Mouse (Mus musculus): ENCODE measurements around the gene Aco1. TPM values are rescaled to one million over a fixed set of nuclear protein-coding genes. Genes with fewer than 3 reads are reported as not detected.

Aco1 gene
- polyA plus RNA-seq, 1 experiment from 2014 or later = 48.0 TPM

- no peak overlapping the region for H3K9ac ChIP-seq (ENCODE audit: low read depth, low read length)
- peaks cover 6% of the 10 kb centered on the region; the same call in 1 of the 2 replicates for H3K36me3 ChIP-seq (ENCODE audit: control insufficient read depth, insufficient read depth, low read length)
- ATAC-seq (ENCODE audit: low read depth) (no peak), DNase-seq (ENCODE audit: low spot score) (no peak)
- no peaks in the 10 kb centered on the region for H3K27me3 ChIP-seq (replicated peaks; ENCODE audit: control insufficient read depth, insufficient read depth, low read length)
- H3K4me1 ChIP-seq (ENCODE audit: control insufficient read depth, insufficient read depth, low read length) = no peaks in the 10 kb centered on the region
- H3K9me3 ChIP-seq (ENCODE audit: control insufficient read depth, low read length) = no peaks in the 10 kb centered on the region
- H3K27ac ChIP-seq (replicated peaks; ENCODE audit: low read depth, low read length) = no peak overlapping the region
- no peak overlapping the region for H3K4me2 ChIP-seq (ENCODE audit: low read depth, low read length)
- H3K4me3 ChIP-seq (ENCODE audit: low read depth, low read length) = no peak overlapping the region
- WGBS = 92% methylated on average over 7 of the region's 7 CpGs
Observed at GRCm38 (mm10) chr4:40227886-40228285, 85.0 kb downstream of the Aco1 start.

GRCm38 (mm10) chr4:40229723-40230122, 86.8 kb downstream of the Aco1 start:
- H3K27ac ChIP-seq (replicated peaks; ENCODE audit: low read depth, low read length) = no peak overlapping the region
- H3K4me3 ChIP-seq (ENCODE audit: low read depth, low read length) = no peak overlapping the region
- H3K4me2 ChIP-seq (ENCODE audit: low read depth, low read length) = no peak overlapping the region
- ATAC-seq (ENCODE audit: low read depth) = no peak
- H3K27me3 ChIP-seq (replicated peaks; ENCODE audit: control insufficient read depth, insufficient read depth, low read length) = no peaks in the 10 kb centered on the region
- H3K9me3 ChIP-seq (ENCODE audit: control insufficient read depth, low read length) = no peaks in the 10 kb centered on the region
- H3K4me1 ChIP-seq (ENCODE audit: control insufficient read depth, insufficient read depth, low read length) = no peaks in the 10 kb centered on the region
- no peak for DNase-seq (ENCODE audit: low spot score)
- 91% methylated on average over 6 of the region's 6 CpGs for WGBS
- H3K36me3 ChIP-seq (ENCODE audit: control insufficient read depth, insufficient read depth, low read length) = peaks cover 9% of the 10 kb centered on the region; the same call in 1 of the 2 replicates
- no peak overlapping the region for H3K9ac ChIP-seq (ENCODE audit: low read depth, low read length)

GRCm38 (mm10) chr4:40233062-40233664, 90.3 kb downstream of the Aco1 start:
- 89% methylated on average over 7 of the region's 7 CpGs for WGBS
- DNase-seq (ENCODE audit: low spot score) (no peak), ATAC-seq (ENCODE audit: low read depth) (no peak)
- H3K36me3 ChIP-seq (ENCODE audit: control insufficient read depth, insufficient read depth, low read length) = peaks cover 5% of the 10 kb centered on the region; the same call in 1 of the 2 replicates
- no peak overlapping the region for H3K9ac ChIP-seq (ENCODE audit: low read depth, low read length)
- H3K27ac ChIP-seq (replicated peaks; ENCODE audit: low read depth, low read length) = no peak overlapping the region
- H3K27me3 ChIP-seq (replicated peaks; ENCODE audit: control insufficient read depth, insufficient read depth, low read length) = no peaks in the 10 kb centered on the region
- H3K4me1 ChIP-seq (ENCODE audit: control insufficient read depth, insufficient read depth, low read length) = no peaks in the 10 kb centered on the region
- no peak overlapping the region for H3K4me3 ChIP-seq (ENCODE audit: low read depth, low read length)
- H3K4me2 ChIP-seq (ENCODE audit: low read depth, low read length) = no peak overlapping the region
- H3K9me3 ChIP-seq (ENCODE audit: control insufficient read depth, low read length) = no peaks in the 10 kb centered on the region

GRCm38 (mm10) chr4:40234256-40234655, 91.4 kb downstream of the Aco1 start:
- no peak overlapping the region for H3K9ac ChIP-seq (ENCODE audit: low read depth, low read length)
- H3K36me3 ChIP-seq (ENCODE audit: control insufficient read depth, insufficient read depth, low read length) = 0 out of 2 replicates have a peak, but pooled peaks cover 3% of the 10 kb centered on the region

GRCm38 (mm10) chr4:40236829-40237228, 93.9 kb downstream of the Aco1 start:
- no peaks in the 10 kb centered on the region for H3K27me3 ChIP-seq (replicated peaks; ENCODE audit: control insufficient read depth, insufficient read depth, low read length)
- no peak overlapping the region for H3K4me3 ChIP-seq (ENCODE audit: low read depth, low read length)
- no peak for DNase-seq (ENCODE audit: low spot score)
- no peak for ATAC-seq (ENCODE audit: low read depth)
- 79% methylated on average over 4 of the region's 4 CpGs for WGBS
- no peak overlapping the region for H3K9ac ChIP-seq (ENCODE audit: low read depth, low read length)
- no peaks in the 10 kb centered on the region for H3K9me3 ChIP-seq (ENCODE audit: control insufficient read depth, low read length)
- H3K4me1 ChIP-seq (ENCODE audit: control insufficient read depth, insufficient read depth, low read length) = 0 out of 2 replicates have a peak, but pooled peaks cover 3% of the 10 kb centered on the region
- no peak overlapping the region for H3K4me2 ChIP-seq (ENCODE audit: low read depth, low read length)
- H3K27ac ChIP-seq (replicated peaks; ENCODE audit: low read depth, low read length) = no peak overlapping the region
- 0 out of 2 replicates have a peak, but pooled peaks cover 3% of the 10 kb centered on the region for H3K36me3 ChIP-seq (ENCODE audit: control insufficient read depth, insufficient read depth, low read length)

More at GRCm38 (mm10) chr4:40234256-40234655, 91.4 kb downstream of the Aco1 start:
- H3K4me1 ChIP-seq (ENCODE audit: control insufficient read depth, insufficient read depth, low read length) = no peaks in the 10 kb centered on the region
- no peak overlapping the region for H3K27ac ChIP-seq (replicated peaks; ENCODE audit: low read depth, low read length)
- DNase-seq (ENCODE audit: low spot score) = no peak
- H3K4me2 ChIP-seq (ENCODE audit: low read depth, low read length) = no peak overlapping the region
- no peaks in the 10 kb centered on the region for H3K9me3 ChIP-seq (ENCODE audit: control insufficient read depth, low read length)
- 90% methylated on average over 5 of the region's 6 CpGs for WGBS
- no peaks in the 10 kb centered on the region for H3K27me3 ChIP-seq (replicated peaks; ENCODE audit: control insufficient read depth, insufficient read depth, low read length)
- no peak overlapping the region for H3K4me3 ChIP-seq (ENCODE audit: low read depth, low read length)
- ATAC-seq (ENCODE audit: low read depth) = no peak

GRCm38 (mm10) chr4:40238483-40239408, 95.9 kb downstream of the Aco1 start:
- H3K9me3 ChIP-seq (ENCODE audit: control insufficient read depth, low read length) = no peaks in the 10 kb centered on the region
- peak overlapping the region; percentile 39 for H3K27ac ChIP-seq (replicated peaks; ENCODE audit: low read depth, low read length)
- H3K4me2 ChIP-seq (ENCODE audit: low read depth, low read length) = peak overlapping the region; percentile 70
- peak overlapping the region; percentile 62 for H3K4me3 ChIP-seq (ENCODE audit: low read depth, low read length)
- H3K27me3 ChIP-seq (replicated peaks; ENCODE audit: control insufficient read depth, insufficient read depth, low read length) = no peaks in the 10 kb centered on the region
- 2% methylated on average over 17 of the region's 17 CpGs for WGBS
- peak overlapping the region; percentile 68 for H3K9ac ChIP-seq (ENCODE audit: low read depth, low read length)
- DNase-seq (ENCODE audit: low spot score) (peak; percentile 70), ATAC-seq (ENCODE audit: low read depth) (peak; percentile 84)
- 0 out of 2 replicates have a peak, but pooled peaks cover 3% of the 10 kb centered on the region for H3K36me3 ChIP-seq (ENCODE audit: control insufficient read depth, insufficient read depth, low read length)
- 0 out of 2 replicates have a peak, but pooled peaks cover 3% of the 10 kb centered on the region for H3K4me1 ChIP-seq (ENCODE audit: control insufficient read depth, insufficient read depth, low read length)

GRCm38 (mm10) chr4:40239409-40240271, 96.8 kb downstream of the Aco1 start, which contains the start of gene Ddx58:
Gene Ddx58 (minus strand): TSS chr4:40239828.
- peak; percentile 80 for ATAC-seq (ENCODE audit: low read depth)
- 3% methylated on average over 30 of the region's 35 CpGs for WGBS

GRCm38 (mm10) chr4:40240272-40240744, 97.4 kb downstream of the Aco1 start:
- Histone ChIP-seq H3K27ac (replicated peaks; ENCODE audit: low read depth, low read length) (no peak overlapping the region), H3K4me1 (ENCODE audit: control insufficient read depth, insufficient read depth, low read length) (0 out of 2 replicates have a peak, but pooled peaks cover 3% of the 10 kb centered on the region), H3K9ac (ENCODE audit: low read depth, low read length) (peak overlapping the region; percentile 68; the same call in 1 of the 2 replicates), H3K4me3 (ENCODE audit: low read depth, low read length) (peak overlapping the region; percentile 62), H3K4me2 (ENCODE audit: low read depth, low read length) (peak overlapping the region; percentile 70), H3K9me3 (ENCODE audit: control insufficient read depth, low read length) (no peaks in the 10 kb centered on the region), H3K27me3 (replicated peaks; ENCODE audit: control insufficient read depth, insufficient read depth, low read length) (no peaks in the 10 kb centered on the region), H3K36me3 (ENCODE audit: control insufficient read depth, insufficient read depth, low read length) (no peaks in the 10 kb centered on the region)
- DNase-seq (ENCODE audit: low spot score) (no peak), ATAC-seq (ENCODE audit: low read depth) (no peak)
- 38% methylated on average over 5 of the region's 5 CpGs for WGBS

More at GRCm38 (mm10) chr4:40239409-40240271, 96.8 kb downstream of the Aco1 start, which contains the start of gene Ddx58:
- no peaks in the 10 kb centered on the region for H3K36me3 ChIP-seq (ENCODE audit: control insufficient read depth, insufficient read depth, low read length)
- H3K4me1 ChIP-seq (ENCODE audit: control insufficient read depth, insufficient read depth, low read length) = 0 out of 2 replicates have a peak, but pooled peaks cover 3% of the 10 kb centered on the region
- H3K9me3 ChIP-seq (ENCODE audit: control insufficient read depth, low read length) = no peaks in the 10 kb centered on the region
- peak within 1 kb of the TSS; percentile 39 for H3K27ac ChIP-seq (replicated peaks; ENCODE audit: low read depth, low read length)
- peak; percentile 60 for DNase-seq (ENCODE audit: low spot score)
- H3K4me2 ChIP-seq (ENCODE audit: low read depth, low read length) = peak within 1 kb of the TSS; percentile 70
- peak within 1 kb of the TSS; percentile 62 for H3K4me3 ChIP-seq (ENCODE audit: low read depth, low read length)
- H3K27me3 ChIP-seq (replicated peaks; ENCODE audit: control insufficient read depth, insufficient read depth, low read length) = no peaks in the 10 kb centered on the region
- peak within 1 kb of the TSS; percentile 68 for H3K9ac ChIP-seq (ENCODE audit: low read depth, low read length)

Data from embryonic facial prominence, embryonic 14.5 days (tissue).